In the genomic region with DNA sequence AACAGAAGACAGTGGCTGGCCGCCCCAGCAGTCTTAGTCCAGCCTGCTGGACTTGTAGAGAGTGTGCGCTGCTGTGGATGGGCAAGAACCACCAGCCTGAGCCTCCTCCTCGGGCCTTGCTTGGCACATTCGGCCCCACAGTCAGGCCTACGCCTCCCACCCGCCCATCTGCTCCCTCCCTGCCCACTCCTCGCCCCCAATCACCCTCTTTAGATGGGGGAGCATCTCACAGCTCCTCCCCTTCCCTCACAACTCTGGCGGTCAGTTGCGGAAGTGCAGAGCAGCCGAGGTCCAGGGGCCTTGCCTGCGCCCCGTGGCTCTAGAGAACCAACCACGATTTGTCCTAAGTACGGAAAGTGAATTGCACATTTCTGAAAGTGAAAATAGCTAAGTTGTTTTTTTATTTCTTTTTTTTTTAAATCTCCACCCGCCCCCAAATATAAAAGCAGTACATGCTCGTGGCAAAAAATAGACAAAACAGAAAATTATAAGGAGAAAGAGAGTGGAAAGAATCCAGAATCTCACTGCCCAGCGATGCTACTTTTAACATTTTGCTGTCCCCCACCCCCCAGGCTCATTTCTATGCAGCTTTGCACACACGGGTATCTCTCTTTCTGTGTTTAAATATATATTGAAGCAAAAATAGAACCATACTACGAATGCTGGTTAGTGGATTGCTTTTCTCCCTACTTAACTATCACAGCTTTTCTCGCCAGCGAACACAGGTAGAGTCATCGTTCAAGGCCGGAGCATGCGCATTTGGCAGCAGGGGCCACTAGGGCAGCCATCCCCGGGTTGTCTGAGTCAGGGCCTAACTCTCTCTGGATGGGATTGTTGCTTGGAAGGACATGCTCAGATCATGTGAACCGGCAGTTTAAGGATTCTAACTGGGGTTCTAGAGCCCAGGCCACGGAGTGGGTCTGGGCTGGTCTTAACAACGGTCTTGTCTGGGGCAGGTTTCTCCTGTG, we compare ENCODE assay signal across 9 mouse cellular contexts. TPM values are rescaled to one million over a fixed set of nuclear protein-coding genes. Genes with fewer than 3 reads are reported as not detected.
DNase-seq lines count a peak whose midpoint lies in the region; ATAC-seq and TF ChIP-seq lines count a peak whose summit lies in the region.
"Had no signal": no experiment of that assay in that cellular context is flagged by ENCODE, and none has a peak within 500 bp of the region (broad histone marks: within the 10 kb centered on the region; RNA-seq: fewer than 3 reads in every experiment).

No protein-coding gene starts in this region.

- H3K4me1 ChIP-seq in lung, embryonic 14.5 days (ENCODE audit: insufficient read depth), result no peaks in the 10 kb centered on the region
- H3K4me1 ChIP-seq in thymus, adult 2 months (replicated peaks; ENCODE audit: control insufficient read depth, insufficient read depth, low read length), result no peaks in the 10 kb centered on the region
- H3K4me1 ChIP-seq in intestine, embryonic 15.5 days (replicated peaks), result no peaks in the 10 kb centered on the region; the same call in 1 of the 2 replicates

- no peak for DNase-seq in frontal cortex, postnatal 25 days (ENCODE audit: low spot score in 2 of 2)
- DNase-seq in lung, embryonic 14.5 days, result peak; percentile 56
- no peak for DNase-seq in lung, adult 18-20 months
- peak; percentile 10 for DNase-seq in heart, postnatal 25 days (ENCODE audit: low spot score)
- DNase-seq in right cerebral cortex, postnatal 14 days, result peak; percentile 62
- DNase-seq in thymus, adult 2 months, result no peak

- 64% methylated on average over 28 of the region's 28 CpGs for WGBS in lung, embryonic 14.5 days
- 82% methylated on average over 28 of the region's 28 CpGs for WGBS in thymus, adult 2 months
- 74% methylated on average over 28 of the region's 28 CpGs for WGBS in intestine, embryonic 15.5 days

- H3K27me3 ChIP-seq in lung, embryonic 14.5 days (ENCODE audit: insufficient read depth, low read length), result no peaks in the 10 kb centered on the region
- H3K27me3 ChIP-seq in thymus, adult 2 months (ENCODE audit: control insufficient read depth, insufficient read depth, low read length), result no peaks in the 10 kb centered on the region
- no peaks in the 10 kb centered on the region for H3K27me3 ChIP-seq in intestine, embryonic 15.5 days (replicated peaks)

- H3K36me3 ChIP-seq in lung, embryonic 14.5 days (ENCODE audit: insufficient read depth), result no peaks in the 10 kb centered on the region
- no peaks in the 10 kb centered on the region for H3K36me3 ChIP-seq in thymus, adult 2 months (ENCODE audit: control insufficient read depth, insufficient read depth, low read length)
- H3K36me3 ChIP-seq in intestine, embryonic 15.5 days, result no peaks in the 10 kb centered on the region
- H3K36me3 ChIP-seq: embryonic facial prominence, embryonic 12.5 days had no signal

- peak; percentile 67 for ATAC-seq in frontal cortex, adult (ENCODE audit: low TSS enrichment)
- no peak for ATAC-seq in lung, embryonic 14.5 days (ENCODE audit: insufficient read depth)
- no peak for ATAC-seq in intestine, embryonic 15.5 days

- H3K9me3 ChIP-seq in lung, embryonic 14.5 days (ENCODE audit: low read depth, low read length), result peaks cover 6% of the 10 kb centered on the region; the same call in 1 of the 2 replicates
- no peaks in the 10 kb centered on the region for H3K9me3 ChIP-seq in intestine, embryonic 15.5 days

- intact Hi-C loops in heart, postnatal 25 days (cut with DNase I), result no loop called here

- no peak for TF ChIP-seq POLR2A in thymus, adult 2 months (IDR thresholded peaks at IDR 0.05; ENCODE audit: control insufficient read depth, extremely low read depth, insufficient read depth, low read length, poor library complexity)

- no peak overlapping the region for H3K27ac ChIP-seq in lung, embryonic 14.5 days (ENCODE audit: low read depth)
- H3K27ac ChIP-seq in thymus, adult 2 months (ENCODE audit: control insufficient read depth, insufficient read depth, low read length), result no peak overlapping the region
- H3K27ac ChIP-seq in intestine, embryonic 15.5 days, result no peak overlapping the region

- TF ChIP-seq CTCF in lung, embryonic 14.5 days (IDR thresholded peaks at IDR 0.05; ENCODE audit: low read depth), result peak; percentile 68
- TF ChIP-seq CTCF in thymus, adult 2 months (IDR thresholded peaks at IDR 0.05; ENCODE audit: borderline replicate concordance, control insufficient read depth, extremely low read depth, insufficient read depth, low read length, poor library complexity), result no peak

- H3K9ac ChIP-seq in lung, embryonic 14.5 days, result no peak overlapping the region
- H3K9ac ChIP-seq in intestine, embryonic 15.5 days, result no peak overlapping the region
- H3K9ac ChIP-seq: embryonic facial prominence, embryonic 12.5 days had no signal

- H3K4me2 ChIP-seq in lung, embryonic 14.5 days, result no peak overlapping the region
- no peak overlapping the region for H3K4me2 ChIP-seq in intestine, embryonic 15.5 days (replicated peaks)
- H3K4me2 ChIP-seq: embryonic facial prominence, embryonic 12.5 days had no signal

- H3K4me3 ChIP-seq in lung, embryonic 14.5 days (ENCODE audit: low read depth, low read length), result no peak overlapping the region
- H3K4me3 ChIP-seq in thymus, adult 2 months (ENCODE audit: control insufficient read depth, insufficient read depth, low read length), result no peak overlapping the region
- H3K4me3 ChIP-seq in intestine, embryonic 15.5 days (replicated peaks), result no peak overlapping the region
- H3K4me3 ChIP-seq: embryonic facial prominence, embryonic 12.5 days had no signal

RNA-seq across cellular contexts. Expression of gene Pmepa1, which starts 24.6 kb away (rescaled TPM):
- 8.9 and 9.0 TPM in 2 replicates for polyA plus RNA-seq in lung, embryonic 14.5 days (2014; fragmentation: Nextera tagmentation; extraction: Ambion mirVana)
- total RNA-seq in heart, postnatal 25 days (2021), result 10 to 100 TPM; 28.2 to 31.9 TPM
- polyA plus RNA-seq in thymus, adult 2 months (2012; rRNA removed), result 68.7 and 70.3 TPM in 2 replicates
- polyA plus RNA-seq in intestine, embryonic 15.5 days (2015; fragmentation: Nextera tagmentation; extraction: Ambion mirVana), result 5.6 and 5.9 TPM in 2 replicates

Comparison
In these comparisons a context has a peak if more than half of its experiments do, and no peak if none do; other contexts are left out.
1. DNase-seq: peak in lung, embryonic 14.5 days (single experiment), heart, postnatal 25 days (single experiment) and right cerebral cortex, postnatal 14 days (single experiment); none in frontal cortex, postnatal 25 days (0 of 2), lung, adult 18-20 months (0 of 2) and thymus, adult 2 months (single experiment).